Mouse (Mus musculus): ENCODE measurements around the gene Aurka. TPM values are rescaled to one million over a fixed set of nuclear protein-coding genes. Genes with fewer than 3 reads are reported as not detected.

Gene Aurka
- polyA plus RNA-seq, 1 experiment from 2014 or later = 8.4 TPM

GRCm38 (mm10) chr2:172407499-172407898, 37.2 kb upstream of the Aurka start:
- Histone ChIP-seq H3K27me3 (ENCODE audit: control insufficient read depth, insufficient read depth, low read length) (no peaks in the 10 kb centered on the region; the same call in 1 of the 2 replicates), H3K4me2 (ENCODE audit: low read depth, low read length) (no peak overlapping the region), H3K27ac (ENCODE audit: low read depth, low read length) (no peak overlapping the region), H3K9ac (replicated peaks; ENCODE audit: low read depth, low read length) (no peak overlapping the region), H3K36me3 (ENCODE audit: control insufficient read depth, insufficient read depth, low read length) (no peaks in the 10 kb centered on the region), H3K4me3 (ENCODE audit: low read depth, low read length) (no peak overlapping the region), H3K4me1 (ENCODE audit: control insufficient read depth, insufficient read depth, low read length) (0 out of 2 replicates have a peak, but pooled peaks cover 2% of the 10 kb centered on the region), H3K9me3 (ENCODE audit: control insufficient read depth, low read length) (no peaks in the 10 kb centered on the region)
- ATAC-seq (ENCODE audit: low read depth) = no peak
- 78% methylated on average over 2 of the region's 2 CpGs for WGBS

- Histone ChIP-seq H3K9me3 (ENCODE audit: control insufficient read depth, low read length) (no peaks in the 10 kb centered on the region), H3K27ac (ENCODE audit: low read depth, low read length) (no peak overlapping the region), H3K4me2 (ENCODE audit: low read depth, low read length) (no peak overlapping the region), H3K4me3 (ENCODE audit: low read depth, low read length) (no peak overlapping the region), H3K36me3 (ENCODE audit: control insufficient read depth, insufficient read depth, low read length) (no peaks in the 10 kb centered on the region), H3K4me1 (ENCODE audit: control insufficient read depth, insufficient read depth, low read length) (no peaks in the 10 kb centered on the region), H3K27me3 (ENCODE audit: control insufficient read depth, insufficient read depth, low read length) (no peaks in the 10 kb centered on the region; the same call in 1 of the 2 replicates), H3K9ac (replicated peaks; ENCODE audit: low read depth, low read length) (no peak overlapping the region)
- WGBS = 65% methylated on average over 4 of the region's 4 CpGs
- no peak for ATAC-seq (ENCODE audit: low read depth)
Observed at GRCm38 (mm10) chr2:172406173-172406572, 35.8 kb upstream of the Aurka start.

GRCm38 (mm10) chr2:172405011-172405410, 34.7 kb upstream of the Aurka start:
- Histone ChIP-seq H3K9ac (replicated peaks; ENCODE audit: low read depth, low read length) (no peak overlapping the region), H3K4me2 (ENCODE audit: low read depth, low read length) (no peak overlapping the region), H3K27me3 (ENCODE audit: control insufficient read depth, insufficient read depth, low read length) (no peaks in the 10 kb centered on the region; the same call in 1 of the 2 replicates), H3K4me1 (ENCODE audit: control insufficient read depth, insufficient read depth, low read length) (no peaks in the 10 kb centered on the region), H3K36me3 (ENCODE audit: control insufficient read depth, insufficient read depth, low read length) (no peaks in the 10 kb centered on the region), H3K27ac (ENCODE audit: low read depth, low read length) (no peak overlapping the region), H3K4me3 (ENCODE audit: low read depth, low read length) (no peak overlapping the region), H3K9me3 (ENCODE audit: control insufficient read depth, low read length) (no peaks in the 10 kb centered on the region)
- 81% methylated on average over 3 of the region's 3 CpGs for WGBS
- no peak for ATAC-seq (ENCODE audit: low read depth)

GRCm38 (mm10) chr2:172404239-172404638, 33.9 kb upstream of the Aurka start:
- H3K4me2 ChIP-seq (ENCODE audit: low read depth, low read length) = no peak overlapping the region
- WGBS = 65% methylated on average over 7 of the region's 7 CpGs
- no peaks in the 10 kb centered on the region for H3K9me3 ChIP-seq (ENCODE audit: control insufficient read depth, low read length)
- H3K27ac ChIP-seq (ENCODE audit: low read depth, low read length) = no peak overlapping the region
- no peak for ATAC-seq (ENCODE audit: low read depth)
- no peak overlapping the region for H3K9ac ChIP-seq (replicated peaks; ENCODE audit: low read depth, low read length)
- no peaks in the 10 kb centered on the region for H3K4me1 ChIP-seq (ENCODE audit: control insufficient read depth, insufficient read depth, low read length)
- no peaks in the 10 kb centered on the region; the same call in 1 of the 2 replicates for H3K27me3 ChIP-seq (ENCODE audit: control insufficient read depth, insufficient read depth, low read length)
- no peaks in the 10 kb centered on the region for H3K36me3 ChIP-seq (ENCODE audit: control insufficient read depth, insufficient read depth, low read length)
- H3K4me3 ChIP-seq (ENCODE audit: low read depth, low read length) = no peak overlapping the region

- no peaks in the 10 kb centered on the region for H3K36me3 ChIP-seq (ENCODE audit: control insufficient read depth, insufficient read depth, low read length)
- H3K9ac ChIP-seq (replicated peaks; ENCODE audit: low read depth, low read length) = no peak overlapping the region
- no peak for ATAC-seq (ENCODE audit: low read depth)
- no peak overlapping the region for H3K4me3 ChIP-seq (ENCODE audit: low read depth, low read length)
- WGBS = 72% methylated on average over 13 of the region's 13 CpGs
- no peaks in the 10 kb centered on the region; the same call in 1 of the 2 replicates for H3K27me3 ChIP-seq (ENCODE audit: control insufficient read depth, insufficient read depth, low read length)
- H3K4me2 ChIP-seq (ENCODE audit: low read depth, low read length) = no peak overlapping the region
- H3K9me3 ChIP-seq (ENCODE audit: control insufficient read depth, low read length) = no peaks in the 10 kb centered on the region
- H3K27ac ChIP-seq (ENCODE audit: low read depth, low read length) = no peak overlapping the region
- no peaks in the 10 kb centered on the region for H3K4me1 ChIP-seq (ENCODE audit: control insufficient read depth, insufficient read depth, low read length)
Observed at GRCm38 (mm10) chr2:172401116-172401825, 30.9 kb upstream of the Aurka start.

GRCm38 (mm10) chr2:172399901-172400300, 29.6 kb upstream of the Aurka start:
- Histone ChIP-seq H3K27me3 (ENCODE audit: control insufficient read depth, insufficient read depth, low read length) (no peaks in the 10 kb centered on the region; the same call in 1 of the 2 replicates), H3K27ac (ENCODE audit: low read depth, low read length) (no peak overlapping the region), H3K9me3 (ENCODE audit: control insufficient read depth, low read length) (no peaks in the 10 kb centered on the region), H3K4me1 (ENCODE audit: control insufficient read depth, insufficient read depth, low read length) (no peaks in the 10 kb centered on the region), H3K9ac (replicated peaks; ENCODE audit: low read depth, low read length) (no peak overlapping the region), H3K36me3 (ENCODE audit: control insufficient read depth, insufficient read depth, low read length) (no peaks in the 10 kb centered on the region), H3K4me3 (ENCODE audit: low read depth, low read length) (no peak overlapping the region), H3K4me2 (ENCODE audit: low read depth, low read length) (no peak overlapping the region)
- ATAC-seq (ENCODE audit: low read depth) = no peak
- 24% methylated on average over 9 of the region's 9 CpGs for WGBS

- no peaks in the 10 kb centered on the region for H3K36me3 ChIP-seq (ENCODE audit: control insufficient read depth, insufficient read depth, low read length)
- no peaks in the 10 kb centered on the region for H3K27me3 ChIP-seq (ENCODE audit: control insufficient read depth, insufficient read depth, low read length)
- no peak overlapping the region for H3K9ac ChIP-seq (replicated peaks; ENCODE audit: low read depth, low read length)
- H3K4me1 ChIP-seq (ENCODE audit: control insufficient read depth, insufficient read depth, low read length) = no peaks in the 10 kb centered on the region
- no peak for ATAC-seq (ENCODE audit: low read depth)
- 43% methylated on average over 9 of the region's 9 CpGs for WGBS
- H3K9me3 ChIP-seq (ENCODE audit: control insufficient read depth, low read length) = no peaks in the 10 kb centered on the region
- no peak overlapping the region for H3K27ac ChIP-seq (ENCODE audit: low read depth, low read length)
- no peak overlapping the region for H3K4me2 ChIP-seq (ENCODE audit: low read depth, low read length)
- no peak overlapping the region for H3K4me3 ChIP-seq (ENCODE audit: low read depth, low read length)
Observed at GRCm38 (mm10) chr2:172395961-172396360, 25.6 kb upstream of the Aurka start.

- ATAC-seq (ENCODE audit: low read depth) = no peak
- Histone ChIP-seq H3K9ac (replicated peaks; ENCODE audit: low read depth, low read length) (no peak overlapping the region), H3K27me3 (ENCODE audit: control insufficient read depth, insufficient read depth, low read length) (no peaks in the 10 kb centered on the region), H3K4me3 (ENCODE audit: low read depth, low read length) (no peak overlapping the region), H3K36me3 (ENCODE audit: control insufficient read depth, insufficient read depth, low read length) (no peaks in the 10 kb centered on the region), H3K4me2 (ENCODE audit: low read depth, low read length) (no peak overlapping the region), H3K4me1 (ENCODE audit: control insufficient read depth, insufficient read depth, low read length) (no peaks in the 10 kb centered on the region), H3K9me3 (ENCODE audit: control insufficient read depth, low read length) (no peaks in the 10 kb centered on the region), H3K27ac (ENCODE audit: low read depth, low read length) (no peak overlapping the region)
- 67% methylated on average over 4 of the region's 4 CpGs for WGBS
Observed at GRCm38 (mm10) chr2:172394671-172395070, 24.3 kb upstream of the Aurka start.

- H3K36me3 ChIP-seq (ENCODE audit: control insufficient read depth, insufficient read depth, low read length) = no peaks in the 10 kb centered on the region
- ATAC-seq (ENCODE audit: low read depth) = no peak
- no peaks in the 10 kb centered on the region for H3K9me3 ChIP-seq (ENCODE audit: control insufficient read depth, low read length)
- no peak overlapping the region for H3K4me2 ChIP-seq (ENCODE audit: low read depth, low read length)
- no peaks in the 10 kb centered on the region for H3K27me3 ChIP-seq (ENCODE audit: control insufficient read depth, insufficient read depth, low read length)
- 74% methylated on average over 2 of the region's 2 CpGs for WGBS
- H3K4me1 ChIP-seq (ENCODE audit: control insufficient read depth, insufficient read depth, low read length) = no peaks in the 10 kb centered on the region
- no peak overlapping the region for H3K9ac ChIP-seq (replicated peaks; ENCODE audit: low read depth, low read length)
- H3K4me3 ChIP-seq (ENCODE audit: low read depth, low read length) = no peak overlapping the region
- H3K27ac ChIP-seq (ENCODE audit: low read depth, low read length) = no peak overlapping the region
Observed at GRCm38 (mm10) chr2:172394052-172394392, 23.7 kb upstream of the Aurka start.

Data from neural tube, embryonic 14.5 days (tissue).